Mouse (Mus musculus) layer of hippocampus, adult 9-11 months (tissue): ENCODE measurements at regions not wholly inside any gene's neighbourhood (a gene's known extent, or its start where the extent isn't known, plus 50 kb on each side); places are given as distances from the start of the nearest gene placed in this dataset.

Experiments
- DNase-seq: peaks from one replicate; pipeline ENCODE4 v3.0.0; 2022

DNA sequence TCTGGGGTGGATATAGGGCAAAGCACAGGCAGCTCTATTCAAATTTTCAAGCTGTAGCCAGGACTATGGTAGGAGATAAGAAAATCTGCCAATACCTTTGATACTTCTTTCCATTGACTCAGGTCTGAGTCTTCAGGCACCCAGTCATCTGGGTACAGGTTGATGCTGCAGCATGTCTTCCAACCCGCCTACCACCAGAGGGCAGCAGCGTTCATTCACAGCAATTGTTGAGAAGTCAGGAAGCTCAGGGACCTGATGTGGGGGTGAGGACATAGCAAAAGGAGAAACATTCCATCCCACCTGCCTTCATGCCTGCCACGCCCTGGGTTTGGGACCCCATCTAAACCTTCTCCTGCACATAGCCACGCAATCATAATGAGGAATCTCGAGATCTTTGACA is 118.2 kb upstream of the Gm21876 start:
- DNase-seq = peak; percentile 14

DNA sequence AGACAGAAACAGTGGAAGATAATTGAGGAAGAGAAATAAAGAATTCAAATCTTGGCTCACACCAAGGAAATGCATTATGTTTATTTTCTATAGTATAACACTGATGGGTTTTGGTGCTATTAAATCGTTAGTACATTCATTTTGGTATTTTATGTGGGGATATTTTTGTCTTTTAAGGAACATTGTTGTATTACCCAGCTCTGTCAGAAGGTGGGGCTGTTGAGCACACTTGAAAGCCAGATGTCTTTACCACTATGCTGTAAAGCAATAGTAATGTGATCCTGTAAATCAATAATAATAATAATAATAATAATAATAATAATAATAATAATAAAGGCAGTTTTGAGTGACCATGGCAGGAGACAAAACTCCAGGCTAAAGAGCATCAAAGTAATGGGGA is 120.0 kb upstream of the Gm21876 start:
- DNase-seq = no peak

DNA sequence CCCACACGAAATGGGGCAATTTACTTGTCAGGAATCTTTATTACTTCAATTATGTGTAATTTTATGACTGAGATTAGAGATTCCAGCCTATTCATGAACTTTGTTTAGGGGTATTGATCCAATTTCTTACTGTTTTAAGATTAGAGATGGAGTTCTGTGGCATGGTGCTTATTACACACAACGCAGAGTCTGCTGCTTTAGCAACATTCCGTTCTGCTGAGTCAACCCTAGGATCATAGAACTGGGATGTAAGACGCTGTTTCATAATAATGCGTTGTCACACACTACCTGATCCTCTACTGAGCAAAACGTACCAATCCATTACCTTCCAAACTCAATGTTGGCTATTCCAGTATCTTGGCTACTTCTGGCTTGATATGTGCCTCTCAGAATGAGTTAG is 121.9 kb upstream of the Gm21876 start:
- DNase-seq = no peak

DNA sequence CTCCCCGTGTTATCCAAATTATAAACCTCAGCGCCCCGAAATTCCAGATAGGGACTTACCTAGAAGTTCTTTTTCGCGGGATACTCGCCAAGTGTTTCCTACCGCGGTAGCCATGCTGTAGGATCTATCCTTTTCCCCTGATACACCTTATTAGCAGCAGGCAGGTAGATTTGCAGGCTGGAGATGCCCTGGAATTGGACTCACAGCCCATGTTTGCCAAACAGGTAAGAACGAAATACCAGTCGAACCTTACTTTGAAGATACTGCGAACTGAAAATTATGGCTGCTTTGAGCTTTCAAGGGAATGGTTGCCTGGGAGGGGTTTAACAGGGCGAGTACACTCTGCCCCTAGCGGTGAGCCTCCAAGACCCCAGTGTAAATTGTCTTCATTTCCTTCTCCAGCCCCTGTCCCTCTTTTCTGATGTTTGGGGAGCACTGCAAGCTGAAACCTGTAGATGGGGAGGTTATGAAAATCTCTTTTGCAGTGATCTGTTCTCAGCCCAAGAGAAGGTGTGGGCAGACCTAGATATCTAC is 149.8 kb upstream of the Agtr2 start:
- DNase-seq = no peak

DNA sequence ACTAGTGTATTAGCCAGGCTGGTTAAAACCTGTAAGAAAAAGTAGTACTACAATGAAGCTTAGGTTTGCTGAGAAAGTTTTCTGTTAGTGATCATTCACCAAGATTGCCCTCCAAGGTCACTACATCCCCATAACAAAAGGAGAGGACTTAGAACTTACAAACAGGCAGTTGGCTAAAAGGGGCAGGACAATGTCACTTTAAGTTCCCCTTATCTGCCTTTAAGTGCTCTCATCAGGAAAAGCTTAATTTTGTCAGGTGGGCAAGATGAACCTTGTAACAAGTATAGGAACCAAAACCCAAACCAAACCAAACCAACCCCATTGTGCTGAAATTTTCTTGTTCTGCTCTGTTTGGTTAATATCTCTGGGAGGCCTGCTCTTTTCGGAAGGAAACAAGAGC is 139.9 kb upstream of the Agtr2 start:
- no peak for DNase-seq

DNA sequence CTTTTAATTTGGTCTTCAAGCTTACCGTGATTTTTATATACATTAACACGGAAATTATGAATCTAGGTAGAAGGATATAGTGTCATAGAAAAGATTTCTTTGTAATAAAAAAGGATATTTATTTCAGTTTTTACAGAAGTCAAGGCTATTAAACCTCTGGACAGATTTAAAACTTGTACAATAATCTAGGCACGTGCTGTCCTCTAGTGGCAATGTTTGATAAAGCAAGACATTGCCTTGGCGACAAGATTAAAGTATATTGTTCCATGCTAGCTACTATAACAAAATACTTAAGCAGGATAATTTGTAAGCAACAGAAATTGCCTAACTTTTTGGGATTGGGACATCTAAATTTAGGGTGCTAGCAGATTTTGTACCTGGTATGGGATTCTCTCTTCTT is 133.8 kb upstream of the Agtr2 start:
- no peak for DNase-seq

DNA sequence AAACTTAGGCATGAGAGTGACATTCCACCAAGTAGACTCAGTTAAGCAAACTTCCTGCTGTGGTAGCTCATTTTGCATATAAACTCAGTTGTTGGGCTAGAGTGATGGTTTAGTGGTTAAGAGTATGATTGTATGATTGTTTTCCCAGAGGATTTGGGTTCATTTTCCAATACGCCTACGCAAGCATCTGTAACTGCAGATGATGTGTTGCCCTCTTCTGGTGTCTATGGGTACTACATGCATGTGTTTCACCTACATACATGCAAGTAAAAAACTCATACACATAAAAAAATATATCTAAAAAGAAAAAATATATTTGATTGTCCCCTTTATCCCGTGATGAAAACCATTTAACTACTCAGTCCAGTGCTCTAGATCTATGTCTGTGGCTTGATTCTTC is 132.0 kb upstream of the Agtr2 start:
- no peak for DNase-seq

DNA sequence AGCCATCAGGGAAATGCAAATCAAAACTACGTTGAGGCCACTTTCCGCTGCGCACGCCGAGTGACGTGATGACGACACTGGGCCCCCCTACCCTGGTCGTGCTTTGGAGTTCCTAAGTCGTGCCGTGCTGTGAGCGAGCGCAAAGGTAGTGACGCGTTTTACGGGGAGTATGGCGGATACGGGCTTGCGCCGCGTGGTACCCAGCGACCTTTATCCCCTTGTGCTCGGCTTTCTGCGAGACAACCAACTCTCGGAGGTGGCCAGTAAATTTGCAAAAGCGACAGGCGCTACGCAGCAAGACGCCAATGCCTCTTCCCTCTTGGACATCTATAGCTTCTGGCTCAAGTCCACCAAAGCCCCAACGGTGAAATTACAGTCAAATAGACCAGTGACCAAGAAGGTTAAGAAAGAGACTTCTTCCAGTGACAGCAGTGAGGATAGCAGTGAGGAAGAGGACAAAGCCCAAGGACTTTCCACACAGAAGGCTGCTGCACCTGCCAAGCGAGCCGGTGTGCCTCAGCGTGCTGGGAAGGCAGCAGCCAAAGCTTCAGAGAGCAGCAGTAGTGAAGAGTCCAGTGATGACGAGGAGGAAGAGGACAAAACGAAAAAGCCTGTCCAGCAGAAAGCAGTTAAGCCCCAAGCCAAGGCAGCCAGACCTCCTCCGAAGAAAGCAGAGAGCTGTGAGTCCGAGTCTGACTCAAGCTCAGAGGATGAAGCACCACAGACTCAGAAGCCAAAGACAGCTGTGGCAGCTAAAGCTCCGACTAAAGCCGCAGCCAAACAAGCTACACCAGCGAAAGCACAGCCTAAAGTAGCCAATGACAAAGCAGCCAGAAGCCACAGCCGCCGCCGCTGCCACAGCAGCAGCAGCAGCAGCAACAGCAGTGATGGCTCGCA is 123.3 kb upstream of the Agtr2 start:
- DNase-seq = peak; percentile 45

DNA sequence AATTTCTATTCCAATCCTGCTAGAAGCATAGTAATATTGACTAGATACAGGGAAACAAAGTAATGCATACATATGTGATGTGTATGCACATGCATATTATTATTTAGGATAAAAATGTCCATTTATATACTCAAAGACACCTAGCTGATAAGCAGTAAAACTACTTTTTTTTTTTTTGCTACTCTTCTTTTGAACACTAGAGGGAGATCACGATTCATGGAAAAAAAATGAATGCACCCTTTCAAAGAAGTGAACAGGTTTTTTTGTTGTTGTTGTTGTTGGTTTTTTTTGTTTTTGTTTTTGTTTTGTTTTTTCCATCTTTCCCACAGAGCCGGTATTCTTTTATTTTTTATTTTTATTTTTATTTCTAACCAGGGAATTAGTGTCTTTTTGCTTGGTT is 99.1 kb upstream of the Agtr2 start:
- DNase-seq = no peak

DNA sequence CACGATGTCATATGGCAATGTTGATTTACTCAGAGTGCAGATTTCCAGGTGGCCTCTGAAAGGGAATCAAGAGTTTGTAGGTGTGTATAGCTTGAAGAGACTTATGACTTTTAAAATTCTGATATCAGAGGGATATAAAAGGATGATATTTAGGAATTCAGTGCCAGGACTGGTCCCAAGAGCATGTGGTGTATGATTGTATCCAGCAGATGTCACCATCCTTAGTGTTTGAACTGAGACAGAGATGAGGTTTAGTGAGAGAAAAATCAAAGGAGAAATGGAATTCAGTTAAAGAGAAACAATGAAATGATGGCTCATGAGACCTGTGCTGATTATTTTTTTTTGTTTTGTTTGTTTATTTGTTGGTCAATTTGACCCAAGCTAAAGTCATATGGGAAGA is 94.4 kb upstream of the Agtr2 start:
- DNase-seq = no peak

DNA sequence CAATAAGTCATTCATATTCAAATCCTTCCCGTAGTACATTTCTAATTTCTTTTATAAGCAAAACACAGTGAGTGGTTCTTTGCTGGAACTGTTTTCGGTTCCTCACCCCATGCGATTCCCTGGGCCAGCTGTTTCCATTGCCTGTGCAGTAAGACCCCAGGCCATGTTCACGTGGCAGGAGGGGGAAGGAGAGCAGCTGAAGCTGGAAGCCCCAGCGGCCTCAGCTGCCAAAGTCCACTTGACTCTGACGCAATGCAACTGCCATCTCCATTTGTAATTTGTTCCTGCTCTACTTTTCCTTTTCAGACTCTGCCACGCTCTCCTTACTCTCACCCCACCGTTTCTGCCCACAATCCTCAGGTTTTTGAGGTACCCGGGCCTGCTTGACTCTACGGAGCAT is 91.1 kb upstream of the Agtr2 start:
- no peak for DNase-seq

DNA sequence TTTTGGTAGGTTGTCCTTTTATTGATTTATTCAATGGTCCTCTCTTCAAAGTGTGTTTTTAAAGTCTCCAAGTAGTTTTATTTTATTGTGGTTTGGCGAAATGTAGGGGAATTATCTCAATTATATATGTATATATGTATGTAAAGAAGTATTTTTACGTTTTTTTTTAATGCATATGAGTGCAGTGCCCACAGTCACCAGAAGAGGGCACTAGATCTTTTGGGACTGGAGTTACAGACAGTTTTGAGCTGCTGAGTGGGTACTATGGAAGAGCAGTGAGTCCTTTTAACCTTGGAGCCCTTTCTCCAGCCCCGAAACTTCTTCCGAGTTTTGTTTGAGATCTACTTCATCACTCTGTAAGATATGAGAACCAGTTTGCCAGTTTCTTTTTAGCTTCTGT is 59.5 kb upstream of the Agtr2 start:
- DNase-seq = no peak

DNA sequence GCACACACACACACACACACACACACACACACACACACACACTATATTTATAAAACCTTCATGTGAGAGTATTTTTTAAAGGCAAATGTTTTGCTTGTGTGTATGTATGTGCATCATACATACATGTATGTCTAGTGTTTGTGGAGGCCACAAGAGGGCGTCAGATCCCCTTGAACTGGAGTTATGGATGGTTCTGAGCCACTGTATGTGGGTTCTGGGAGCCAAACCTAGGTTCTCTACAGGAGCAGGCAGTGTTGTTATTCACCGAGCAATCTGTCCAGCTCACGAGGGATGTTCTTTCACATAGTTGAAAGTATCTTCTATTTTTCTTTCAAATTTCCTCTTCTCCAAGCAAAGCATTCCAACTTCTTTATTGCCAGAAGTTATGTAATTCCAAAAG is 56.3 kb upstream of the Agtr2 start:
- no peak for DNase-seq

DNA sequence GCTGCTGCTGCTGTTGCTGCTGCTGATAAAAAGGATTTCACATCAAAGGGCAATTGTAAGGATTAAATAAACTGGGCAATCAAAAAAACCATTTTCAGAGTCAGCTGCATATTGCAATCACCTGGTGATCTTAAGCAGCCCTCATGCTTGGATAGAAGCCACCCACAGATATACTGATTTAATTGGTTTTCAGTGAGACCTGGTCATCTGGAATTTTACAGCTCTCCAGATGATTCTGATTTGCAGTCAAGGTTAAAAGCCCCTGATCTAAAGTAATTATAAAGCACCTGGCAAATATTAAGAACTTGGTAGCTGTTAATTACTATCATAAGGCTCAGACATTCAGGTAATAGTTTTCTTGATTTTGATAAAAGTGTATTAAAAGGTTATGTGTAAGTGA is 50.8 kb upstream of the Agtr2 start:
- no peak for DNase-seq
